Mouse (Mus musculus) heart, postnatal 0 days (tissue): ENCODE data around the gene Lpar2. TPM values are rescaled to one million over a fixed set of nuclear protein-coding genes. Genes with fewer than 3 reads are reported as not detected.

Experiments used
- ATAC-seq: fragments of 200-750 bp; cut with Nextera tagmentation; 2 replicates; pipeline ENCODE4 v1.8.0; 2017; ENCODE audit warnings: low read depth, moderate number of reproducible peaks, moderate library complexity; ENCODE audit not compliant: insufficient read depth
- DNase-seq: peaks from one replicate; pipeline ENCODE4 v3.0.0-alpha.2; 2016; ENCODE audit warnings: low spot score
- H3K27ac ChIP-seq: fragments of 300-500 bp; sonication (generic); 2 replicates; pipeline ENCODE4 v1.5.1; 2014; ENCODE audit warnings: low read depth, mild to moderate bottlenecking
- H3K27me3 ChIP-seq: fragments of 300-500 bp; sonication (generic); 2 replicates; pipeline ENCODE4 v1.6.1; 2014; ENCODE audit warnings: low read length, mixed read lengths; ENCODE audit not compliant: control insufficient read depth, insufficient read depth
- H3K36me3 ChIP-seq: fragments of 300-500 bp; sonication (generic); replicated peaks from 2 replicates; pipeline ENCODE4 v1.6.1; 2014; ENCODE audit warnings: low read length, mixed read lengths; ENCODE audit not compliant: control insufficient read depth, insufficient read depth
- H3K4me1 ChIP-seq: fragments of 300-500 bp; sonication (generic); 2 replicates; pipeline ENCODE4 v1.6.1; 2014; ENCODE audit warnings: antibody characterized with exemption; ENCODE audit not compliant: control insufficient read depth, insufficient read depth
- H3K4me2 ChIP-seq: fragments of 300-500 bp; sonication (generic); 2 replicates; pipeline ENCODE4 v1.6.1; 2014; ENCODE audit warnings: low read depth, mild to moderate bottlenecking, low read length, moderate library complexity
- H3K4me3 ChIP-seq: fragments of 300-500 bp; sonication (generic); 2 replicates; pipeline ENCODE4 v1.5.1; 2014; ENCODE audit warnings: low read depth, low read length
- H3K9ac ChIP-seq: fragments of 300-500 bp; sonication (generic); replicated peaks from 2 replicates; pipeline ENCODE4 v1.6.1; 2014; ENCODE audit warnings: low read depth, low read length, mixed read lengths
- H3K9me3 ChIP-seq: fragments of 300-500 bp; sonication (generic); replicated peaks from 2 replicates; pipeline ENCODE4 v1.6.1; 2016; ENCODE audit warnings: low read length; ENCODE audit not compliant: control insufficient read depth
- CTCF ChIP-seq: IDR thresholded peaks from 2 replicates; pipeline ENCODE4 v1.5.1; 2016; ENCODE audit warnings: antibody characterized with exemption, control low read depth, low read depth
- EP300 ChIP-seq: IDR thresholded peaks from 2 replicates; pipeline ENCODE4 v1.6.1; 2016; ENCODE audit warnings: antibody characterized with exemption, low read depth
- WGBS: fragments of 180-500 bp; shearing (Covaris S2); extraction: QIAGEN DNeasy Blood & Tissue Kit; methylation state at CpG from one replicate; pipeline ENCODE4 v1.1.7; 2014; 5-methylcytosine and 5-hydroxymethylcytosine counted together
- polyA plus RNA-seq: library from polyadenylated mRNA; unstranded; fragments of >200 nt; fragmentation: Nextera tagmentation; extraction: Ambion mirVana; gene quantifications from 2 replicates; pipeline ENCODE4 v1.2.1, GENCODE M21; 2015
- total RNA-seq: library from RNA; depleted of rRNA; stranded (reverse); fragments of >200 nt; gene quantifications from 2 replicates; pipeline ENCODE4 v1.2.3, GENCODE M21; 2014; ENCODE audit warnings: low replicate concordance

Lpar2 gene
- total and polyA plus RNA-seq, 2 experiments from 2014 or later: 0.10 to 0.50 TPM

DNA sequence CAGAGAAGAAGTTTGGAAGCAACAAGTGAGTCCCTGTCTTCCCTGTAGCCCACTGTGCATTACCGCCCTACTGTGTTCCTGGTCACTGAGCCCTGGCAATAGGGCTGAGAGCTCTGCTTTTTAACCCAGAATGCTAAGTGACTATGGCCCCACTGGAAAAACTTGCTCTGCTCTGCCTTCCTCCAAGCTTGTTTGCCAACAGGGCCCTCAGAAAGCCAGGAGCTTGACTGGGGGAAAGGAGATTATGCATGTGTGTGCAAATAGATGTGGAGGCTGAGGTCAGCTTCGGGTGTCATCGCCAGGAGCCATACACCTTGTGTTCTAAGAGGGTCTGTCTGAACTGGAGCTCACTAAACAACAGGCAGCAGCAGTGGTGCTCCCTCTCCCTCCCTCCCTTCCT, 28.1 kb upstream of the Lpar2 start:
- Histone ChIP-seq H3K9me3 (no peaks in the 10 kb centered on the region), H3K9ac (no peak overlapping the region), H3K27me3 (no peaks in the 10 kb centered on the region), H3K27ac (no peak overlapping the region), H3K4me3 (no peak overlapping the region), H3K4me2 (no peak overlapping the region), H3K36me3 (peaks cover 57% of the 10 kb centered on the region), H3K4me1 (peaks cover 18% of the 10 kb centered on the region)
- ATAC-seq (no peak), DNase-seq (no peak)
- no peak for TF ChIP-seq EP300
- TF ChIP-seq CTCF: no peak
- 87% methylated on average over 3 of the region's 3 CpGs for WGBS

GRCm38 (mm10) chr8:69794901-69795300, 27.3 kb upstream of the Lpar2 start:
- TF ChIP-seq CTCF: no peak
- TF ChIP-seq EP300: no peak
- no peaks in the 10 kb centered on the region for H3K9me3 ChIP-seq
- no peak overlapping the region for H3K4me2 ChIP-seq
- H3K4me3 ChIP-seq: no peak overlapping the region
- H3K36me3 ChIP-seq: peaks cover 65% of the 10 kb centered on the region
- no peak overlapping the region for H3K9ac ChIP-seq
- WGBS: 94% methylated on average over 6 of the region's 6 CpGs
- no peak for ATAC-seq
- H3K27me3 ChIP-seq: no peaks in the 10 kb centered on the region
- H3K4me1 ChIP-seq: peaks cover 16% of the 10 kb centered on the region
- no peak overlapping the region for H3K27ac ChIP-seq
- no peak for DNase-seq

- WGBS: 95% methylated on average over 16 of the region's 16 CpGs
- H3K4me3 ChIP-seq: no peak overlapping the region
- H3K9ac ChIP-seq: no peak overlapping the region
- ATAC-seq: no peak
- no peak for DNase-seq
- H3K27ac ChIP-seq: no peak overlapping the region
- H3K27me3 ChIP-seq: no peaks in the 10 kb centered on the region
- no peak overlapping the region for H3K4me2 ChIP-seq
- TF ChIP-seq CTCF (no peak), EP300 (no peak)
- peaks cover 84% of the 10 kb centered on the region for H3K36me3 ChIP-seq
- H3K4me1 ChIP-seq: peaks cover 9% of the 10 kb centered on the region
- no peaks in the 10 kb centered on the region for H3K9me3 ChIP-seq
Measured at GRCm38 (mm10) chr8:69796721-69797345, 25.4 kb upstream of the Lpar2 start.

DNA sequence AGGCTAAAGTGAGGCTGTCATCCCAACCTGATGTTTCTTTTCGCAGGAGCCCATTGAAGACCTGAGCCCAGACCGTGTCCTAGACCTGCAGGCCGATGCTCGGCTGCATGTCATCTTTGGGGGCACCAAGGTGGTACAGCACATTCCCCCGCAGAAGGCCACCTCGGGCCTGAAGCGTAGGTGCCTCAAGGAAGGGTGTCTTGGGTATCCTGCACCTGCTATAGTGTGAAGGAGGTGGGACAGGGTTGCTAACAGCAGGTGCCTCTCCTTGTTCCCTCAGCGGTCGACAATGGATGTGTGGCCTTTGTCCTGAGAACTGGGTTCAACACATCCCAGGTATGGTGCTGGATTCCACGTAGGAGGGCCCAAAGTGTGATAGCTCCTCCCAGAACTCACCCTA, 24.6 kb upstream of the Lpar2 start:
- TF ChIP-seq CTCF (no peak), EP300 (no peak)
- Histone ChIP-seq H3K4me3 (no peak overlapping the region), H3K9ac (no peak overlapping the region), H3K4me1 (peaks cover 1% of the 10 kb centered on the region; the same call in 1 of the 2 replicates), H3K4me2 (no peak overlapping the region), H3K36me3 (peaks cover 93% of the 10 kb centered on the region), H3K9me3 (no peaks in the 10 kb centered on the region), H3K27me3 (no peaks in the 10 kb centered on the region), H3K27ac (no peak overlapping the region)
- ATAC-seq (no peak), DNase-seq (no peak)
- 94% methylated on average over 10 of the region's 10 CpGs for WGBS

DNA sequence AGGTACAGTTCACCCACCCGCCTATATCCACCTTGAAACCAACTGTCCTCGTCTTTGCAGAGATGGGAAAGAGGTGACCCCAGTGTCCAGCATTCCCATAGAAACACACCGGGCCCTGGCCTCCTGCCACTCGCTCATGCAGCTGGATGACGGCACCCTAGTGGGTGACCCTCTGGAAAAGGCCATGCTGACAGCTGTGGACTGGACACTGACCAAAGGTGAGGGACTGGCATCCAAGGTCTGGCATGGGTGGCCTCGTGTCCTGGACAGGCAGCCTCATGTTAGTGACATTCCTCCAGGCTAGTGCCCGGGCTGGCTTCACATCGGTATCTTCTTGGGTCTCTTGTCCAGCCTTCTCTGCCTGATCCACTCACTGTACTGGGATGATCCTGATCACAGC, 23.0 kb upstream of the Lpar2 start:
- DNase-seq (no peak), ATAC-seq (no peak)
- TF ChIP-seq EP300 (no peak), CTCF (no peak)
- Histone ChIP-seq H3K27me3 (no peaks in the 10 kb centered on the region), H3K4me1 (no peaks in the 10 kb centered on the region), H3K36me3 (peaks cover 100% of the 10 kb centered on the region), H3K4me3 (no peak overlapping the region), H3K27ac (no peak overlapping the region), H3K9me3 (no peaks in the 10 kb centered on the region), H3K9ac (no peak overlapping the region), H3K4me2 (no peak overlapping the region)
- WGBS: 95% methylated on average over 8 of the region's 8 CpGs

DNA sequence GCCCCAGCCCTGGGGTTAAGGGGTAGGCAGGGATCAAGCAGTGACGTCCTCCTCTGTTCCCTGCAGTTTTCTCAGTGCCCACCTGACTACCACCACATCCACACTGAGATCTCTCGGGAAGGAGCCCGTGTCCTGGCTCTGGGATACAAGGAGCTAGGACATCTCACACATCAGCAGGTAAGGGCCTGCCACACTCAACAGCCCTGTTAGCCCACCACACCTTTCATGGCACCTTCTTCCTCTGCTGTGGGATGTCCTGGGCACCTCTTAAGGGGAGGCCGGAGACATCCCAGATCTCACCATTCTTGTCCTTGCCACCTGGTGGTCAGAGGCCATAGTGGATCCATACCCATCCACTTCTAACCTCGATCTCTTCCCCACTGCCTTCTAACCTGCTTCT, 22.3 kb upstream of the Lpar2 start:
- 92% methylated on average over 5 of the region's 5 CpGs for WGBS
- Histone ChIP-seq H3K4me1 (no peaks in the 10 kb centered on the region), H3K9ac (no peak overlapping the region), H3K36me3 (peaks cover 99% of the 10 kb centered on the region), H3K27me3 (no peaks in the 10 kb centered on the region), H3K9me3 (no peaks in the 10 kb centered on the region), H3K4me2 (no peak overlapping the region), H3K27ac (no peak overlapping the region), H3K4me3 (no peak overlapping the region)
- DNase-seq (no peak), ATAC-seq (no peak)
- no peak for TF ChIP-seq EP300
